Mouse (Mus musculus) layer of hippocampus, adult 11-12 months (tissue): ENCODE data around the gene Als2cr12.
"Not testable (repeated sequence)": the region's sequence is repeated elsewhere in the genome, so short reads cannot be mapped to it uniquely, and the experiment has no call there.

Source experiments
- DNase-seq: peaks from one replicate; pipeline ENCODE4 v3.0.0; 2022; ENCODE audit warnings: low spot score

The Als2cr12 gene

GRCm38 (mm10) chr1:58613786-58614185, 82.0 kb downstream of the Als2cr12 start:
- peak; percentile 28 for DNase-seq

GRCm38 (mm10) chr1:58610611-58611010, 85.2 kb downstream of the Als2cr12 start:
- no peak for DNase-seq

- no peak for DNase-seq
These were observed 85.6 kb downstream of the Als2cr12 start for GRCm38 (mm10) chr1:58610166-58610565.

DNA sequence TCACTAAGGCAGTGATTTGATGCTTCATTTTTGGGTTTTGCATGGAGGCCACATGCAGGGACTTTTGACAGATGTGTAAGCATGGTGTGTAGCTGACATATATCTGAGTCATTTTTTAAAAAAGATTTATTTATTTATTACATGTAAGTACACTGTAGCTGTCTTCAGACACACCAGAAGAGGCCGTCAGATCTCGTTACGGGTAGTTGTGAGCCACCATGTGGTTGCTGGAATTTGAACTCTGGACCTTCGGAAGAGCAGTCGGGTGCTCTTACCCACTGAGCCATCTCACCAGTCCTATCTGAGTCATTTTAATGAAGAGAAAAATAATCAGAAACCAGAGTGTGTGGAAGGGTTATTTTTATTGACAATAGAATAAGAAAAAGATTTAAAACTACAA, 86.2 kb downstream of the Als2cr12 start:
- DNase-seq = not testable (repeated sequence)

DNA sequence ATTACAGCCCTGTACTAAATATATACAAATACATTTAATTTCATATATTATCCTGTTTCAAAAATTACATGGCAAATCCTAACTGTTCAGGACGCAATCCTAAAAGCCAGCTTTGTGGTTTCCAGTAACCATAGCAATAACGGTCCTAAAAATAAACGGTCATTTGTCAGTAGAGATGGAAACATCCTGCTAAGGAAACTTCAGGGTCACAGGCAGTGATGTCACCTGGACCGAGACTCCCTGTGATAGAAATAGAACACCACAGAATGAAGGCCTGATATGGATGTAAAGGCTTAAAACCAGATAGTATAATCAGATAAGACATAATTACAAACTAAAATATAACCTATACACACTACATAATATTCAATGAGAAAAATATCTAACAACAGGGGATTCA, 92.1 kb downstream of the Als2cr12 start:
- no peak for DNase-seq

GRCm38 (mm10) chr1:58602681-58603080, 93.1 kb downstream of the Als2cr12 start:
- no peak for DNase-seq
